Mouse (Mus musculus) stomach, postnatal 0 days (tissue): Measurements from ENCODE around the gene Ap4b1.

Experiments
- CTCF ChIP-seq: IDR thresholded peaks from 2 replicates; pipeline ENCODE4 v1.5.1; 2016; ENCODE audit warnings: antibody characterized with exemption, low read depth, mild to moderate bottlenecking, moderate library complexity
- EP300 ChIP-seq: optimal IDR thresholded peaks from 2 replicates; pipeline ENCODE3; 2016; ENCODE audit warnings: antibody characterized with exemption

- no peak for TF ChIP-seq CTCF
- no peak for TF ChIP-seq EP300
These were observed 35.3 kb upstream of the Ap4b1 start for GRCm38 (mm10) chr3:103774009-103774408.
